Mouse (Mus musculus) liver, embryonic 14.5 days (tissue): ENCODE results near the gene Casp9. TPM values are rescaled to one million over a fixed set of nuclear protein-coding genes. Genes with fewer than 3 reads are reported as not detected.

Experiments used
- ATAC-seq: fragments of 200-750 bp; cut with Nextera tagmentation; 2 replicates; pipeline ENCODE4 v1.8.0; 2017; ENCODE audit warnings: moderate number of reproducible peaks, mild to moderate bottlenecking, moderate library complexity; ENCODE audit not compliant: insufficient read depth
- DNase-seq, 3 experiments: peaks; one replicate each; pipeline ENCODE4 v3.0.0-alpha.2; 2012 to 2013; ENCODE audit warnings: low read depth in 3 of 3, low spot score in 3 of 3
- H3K27ac ChIP-seq: fragments of 300-500 bp; sonication (generic); 2 replicates; pipeline ENCODE4 v1.5.1; 2014; ENCODE audit warnings: moderate library complexity, mild to moderate bottlenecking, control low read depth, inconsistent platforms
- H3K27me3 ChIP-seq: fragments of 300-500 bp; sonication (generic); 2 replicates; pipeline ENCODE4 v1.6.1; 2014; ENCODE audit warnings: mild to moderate bottlenecking, low read length, moderate library complexity; ENCODE audit not compliant: control insufficient read depth, insufficient read depth
- H3K36me3 ChIP-seq: fragments of 300-500 bp; sonication (generic); replicated peaks from 2 replicates; pipeline ENCODE4 v1.6.1; 2014; ENCODE audit warnings: low read depth; ENCODE audit not compliant: control insufficient read depth, insufficient read depth
- H3K4me1 ChIP-seq, 2 experiments: fragments of 200-500 bp in 1 of 2; fragments of 300-500 bp in 1 of 2; sonication (generic) in 1 of 2; replicated peaks; 2 replicates each; pipeline ENCODE4 v1.6.1; 2012 to 2014; ENCODE audit warnings: antibody characterized with exemption in 1 of 2, inconsistent platforms in 1 of 2, low read length in 1 of 2; ENCODE audit not compliant: control insufficient read depth in 2 of 2, insufficient read depth in 2 of 2
- H3K4me2 ChIP-seq: fragments of 300-500 bp; sonication (generic); 2 replicates; pipeline ENCODE4 v1.6.1; 2014; ENCODE audit warnings: low read depth, mild to moderate bottlenecking, control low read depth, moderate library complexity
- H3K4me3 ChIP-seq, 2 experiments: fragments of 200-500 bp in 1 of 2; fragments of 300-500 bp in 1 of 2; sonication (generic) in 1 of 2; 2 replicates each; pipeline ENCODE4 v1.5.1; 2012 to 2014; ENCODE audit warnings: low read depth in 2 of 2, low read length in 2 of 2, mild to moderate bottlenecking in 2 of 2, control low read depth in 1 of 2, inconsistent platforms in 1 of 2, moderate library complexity in 1 of 2; ENCODE audit not compliant: insufficient read depth in 1 of 2
- H3K9ac ChIP-seq: fragments of 300-500 bp; sonication (generic); replicated peaks from 2 replicates; pipeline ENCODE4 v1.6.1; 2014; ENCODE audit warnings: mild to moderate bottlenecking, control low read depth, moderate library complexity
- H3K9me3 ChIP-seq: fragments of 300-500 bp; sonication (generic); 2 replicates; pipeline ENCODE4 v1.6.1; 2016; ENCODE audit warnings: low read length, mixed read lengths; ENCODE audit not compliant: control insufficient read depth
- CTCF ChIP-seq: IDR thresholded peaks from 2 replicates; pipeline ENCODE4 v1.5.1; 2016; ENCODE audit warnings: antibody characterized with exemption, low read depth, control low read depth
- EP300 ChIP-seq: IDR thresholded peaks from 2 replicates; pipeline ENCODE4 v1.6.1; 2016; ENCODE audit warnings: antibody characterized with exemption, low read depth
- WGBS: fragments of 180-500 bp; shearing (Covaris S2); extraction: QIAGEN DNeasy Blood & Tissue Kit; methylation state at CpG from one replicate; pipeline ENCODE4 v1.1.7; 2014; ENCODE audit not compliant: insufficient replicate concordance; 5-methylcytosine and 5-hydroxymethylcytosine counted together
- polyA plus RNA-seq, 2 experiments: library from polyadenylated mRNA; depleted of rRNA in 1 of 2; stranded (reverse) in 1 of 2; unstranded in 1 of 2; fragments of >200 nt; fragmentation: Nextera tagmentation in 1 of 2; extraction: Ambion mirVana in 1 of 2; gene quantifications; 2 replicates each; pipeline versions ENCODE4 v1.2.1 to v1.2.3; 2012 to 2014

The Casp9 gene
- polyA plus RNA-seq, 2 experiments: 5.8 to 7.6 TPM

DNA sequence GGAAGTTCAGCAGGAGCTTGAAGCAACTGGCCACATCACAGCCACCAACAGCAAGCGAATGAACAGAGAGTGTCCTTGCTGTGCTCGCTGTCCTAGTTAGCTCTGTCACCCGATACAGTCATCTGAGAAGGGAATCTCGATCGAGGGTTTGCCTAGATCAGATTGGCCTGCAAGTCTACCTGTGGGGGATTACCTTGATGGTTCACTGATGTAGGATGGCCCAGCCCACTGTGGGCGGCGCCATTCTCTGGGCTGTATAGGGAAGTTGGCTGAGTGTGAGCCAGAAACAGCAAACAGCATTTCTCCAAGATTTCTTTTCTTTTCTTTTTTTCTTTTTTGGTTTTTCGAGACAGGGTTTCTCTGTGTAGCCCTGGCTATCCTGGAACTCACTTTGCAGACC lies 71.1 kb downstream of the Casp9 start:
- Histone ChIP-seq H3K4me2 (no peak overlapping the region), H3K27me3 (no peaks in the 10 kb centered on the region), H3K4me3 (no peak overlapping the region), H3K4me1 (no peaks in the 10 kb centered on the region), H3K27ac (no peak overlapping the region), H3K9me3 (no peaks in the 10 kb centered on the region), H3K9ac (no peak overlapping the region), H3K36me3 (peaks cover 10% of the 10 kb centered on the region)
- TF ChIP-seq EP300 (no peak), CTCF (no peak)
- no peak for ATAC-seq
- DNase-seq: no peak
- 84% methylated on average over 8 of the region's 8 CpGs for WGBS

- H3K27ac ChIP-seq: no peak overlapping the region
- H3K4me3 ChIP-seq: no peak overlapping the region
- H3K4me1 ChIP-seq: no peaks in the 10 kb centered on the region
These were observed 71.6 kb downstream of the Casp9 start for GRCm38 (mm10) chr4:141865006-141865405.

More at GRCm38 (mm10) chr4:141865006-141865405, 71.6 kb downstream of the Casp9 start:
- TF ChIP-seq EP300 (no peak), CTCF (no peak)
- no peaks in the 10 kb centered on the region for H3K9me3 ChIP-seq
- H3K4me2 ChIP-seq: no peak overlapping the region
- H3K27me3 ChIP-seq: no peaks in the 10 kb centered on the region
- 77% methylated on average over 5 of the region's 5 CpGs for WGBS
- H3K9ac ChIP-seq: no peak overlapping the region
- no peak for DNase-seq
- peaks cover 7% of the 10 kb centered on the region for H3K36me3 ChIP-seq
- ATAC-seq: no peak

Other genes starting within 250 kb of the Casp9 start
- gene Fblim1, start 187.5 kb upstream of the Casp9 start, polyA plus RNA-seq (2012; rRNA removed): 1.1 and 2.0 TPM in 2 replicates
- 0.77 and 0.95 TPM in 2 replicates for gene Fblim1, start 187.5 kb upstream of the Casp9 start, polyA plus RNA-seq (2014; fragmentation: Nextera tagmentation; extraction: Ambion mirVana)
- 2.1 and 2.6 TPM in 2 replicates for gene Tmem82, start 175.0 kb upstream of the Casp9 start, polyA plus RNA-seq (2012; rRNA removed)
- 2.2 and 2.7 TPM in 2 replicates for gene Tmem82, start 175.0 kb upstream of the Casp9 start, polyA plus RNA-seq (2014; fragmentation: Nextera tagmentation; extraction: Ambion mirVana)
- gene Slc25a34, start 169.8 kb upstream of the Casp9 start, polyA plus RNA-seq (2012; rRNA removed): 0.03 TPM in 2 replicates
- not detected in 2 replicates for gene Slc25a34, start 169.8 kb upstream of the Casp9 start, polyA plus RNA-seq (2014; fragmentation: Nextera tagmentation; extraction: Ambion mirVana)
- 4.2 and 4.5 TPM in 2 replicates for gene Plekhm2, start 128.7 kb upstream of the Casp9 start, polyA plus RNA-seq (2012; rRNA removed)
- 0.33 and 0.49 TPM in 2 replicates for gene Plekhm2, start 128.7 kb upstream of the Casp9 start, polyA plus RNA-seq (2014; fragmentation: Nextera tagmentation; extraction: Ambion mirVana)
- gene Rsc1a1, start 108.0 kb upstream of the Casp9 start, polyA plus RNA-seq (2012; rRNA removed): 3.9 and 5.7 TPM in 2 replicates
- gene Rsc1a1, start 108.0 kb upstream of the Casp9 start, polyA plus RNA-seq (2014; fragmentation: Nextera tagmentation; extraction: Ambion mirVana): 0.97 and 2.1 TPM in 2 replicates
- gene Ddi2, start 70.2 kb upstream of the Casp9 start, polyA plus RNA-seq (2012; rRNA removed): 6.7 and 9.5 TPM in 2 replicates
- 9.2 and 11.4 TPM in 2 replicates for gene Ddi2, start 70.2 kb upstream of the Casp9 start, polyA plus RNA-seq (2014; fragmentation: Nextera tagmentation; extraction: Ambion mirVana)
- gene Agmat, start 46.9 kb upstream of the Casp9 start, polyA plus RNA-seq (2012; rRNA removed): 11.2 and 14.4 TPM in 2 replicates
- 18.1 and 18.7 TPM in 2 replicates for gene Agmat, start 46.9 kb upstream of the Casp9 start, polyA plus RNA-seq (2014; fragmentation: Nextera tagmentation; extraction: Ambion mirVana)
- 2.4 and 2.8 TPM in 2 replicates for gene Dnajc16, start 2.7 kb upstream of the Casp9 start, polyA plus RNA-seq (2012; rRNA removed)
- gene Dnajc16, start 2.7 kb upstream of the Casp9 start, polyA plus RNA-seq (2014; fragmentation: Nextera tagmentation; extraction: Ambion mirVana): 1.4 and 1.7 TPM in 2 replicates
- not detected in 2 replicates for gene Cela2a, start 32.5 kb downstream of the Casp9 start, polyA plus RNA-seq (2012; rRNA removed)
- not detected in 2 replicates for gene Cela2a, start 32.5 kb downstream of the Casp9 start, polyA plus RNA-seq (2014; fragmentation: Nextera tagmentation; extraction: Ambion mirVana)
- gene Ctrc, start 52.7 kb downstream of the Casp9 start, polyA plus RNA-seq (2012; rRNA removed): not detected in 2 replicates
- gene Ctrc, start 52.7 kb downstream of the Casp9 start, polyA plus RNA-seq (2014; fragmentation: Nextera tagmentation; extraction: Ambion mirVana): not detected in 2 replicates
- 25.9 and 26.5 TPM in 2 replicates for gene Efhd2, start 81.3 kb downstream of the Casp9 start, polyA plus RNA-seq (2012; rRNA removed)
- gene Efhd2, start 81.3 kb downstream of the Casp9 start, polyA plus RNA-seq (2014; fragmentation: Nextera tagmentation; extraction: Ambion mirVana): 23.4 and 26.2 TPM in 2 replicates
- 0.03 and 0.23 TPM in 2 replicates for gene Fhad1, start 221.5 kb downstream of the Casp9 start, polyA plus RNA-seq (2012; rRNA removed)
- 0.11 TPM in 1 of 2 replicates, not detected in the other for gene Fhad1, start 221.5 kb downstream of the Casp9 start, polyA plus RNA-seq (2014; fragmentation: Nextera tagmentation; extraction: Ambion mirVana)